Mouse (Mus musculus) kidney, embryonic 15.5 days (tissue): ENCODE data around the gene Rtn2. TPM values are rescaled to one million over a fixed set of nuclear protein-coding genes. Genes with fewer than 3 reads are reported as not detected.

Experiments used
- ATAC-seq: fragments of 200-750 bp; cut with Nextera tagmentation; replicated peaks from 2 replicates; pipeline ENCODE4 v1.8.0; 2017; ENCODE audit warnings: moderate TSS enrichment; ENCODE audit not compliant: low FRiP score
- H3K27ac ChIP-seq: fragments of 300-500 bp; sonication (generic); 2 replicates; pipeline ENCODE4 v1.5.1; 2015; ENCODE audit warnings: mild to moderate bottlenecking, inconsistent platforms
- H3K27me3 ChIP-seq: fragments of 300-500 bp; sonication (generic); 2 replicates; pipeline ENCODE4 v1.6.1; 2015; ENCODE audit warnings: inconsistent platforms
- H3K36me3 ChIP-seq: fragments of 300-500 bp; sonication (generic); 2 replicates; pipeline ENCODE4 v1.6.1; 2015; ENCODE audit warnings: inconsistent platforms
- H3K4me1 ChIP-seq: fragments of 300-500 bp; sonication (generic); 2 replicates; pipeline ENCODE4 v1.6.1; 2015; ENCODE audit warnings: inconsistent platforms
- H3K4me2 ChIP-seq: fragments of 300-500 bp; sonication (generic); 2 replicates; pipeline ENCODE4 v1.6.1; 2015; ENCODE audit warnings: moderate library complexity, mild to moderate bottlenecking, inconsistent platforms
- H3K4me3 ChIP-seq: fragments of 300-500 bp; sonication (generic); replicated peaks from 2 replicates; pipeline ENCODE4 v1.5.1; 2015; ENCODE audit warnings: mild to moderate bottlenecking, inconsistent platforms
- H3K9ac ChIP-seq: fragments of 300-500 bp; sonication (generic); 2 replicates; pipeline ENCODE4 v1.6.1; 2015; ENCODE audit warnings: mild to moderate bottlenecking, inconsistent platforms
- H3K9me3 ChIP-seq: fragments of 300-500 bp; sonication (generic); replicated peaks from 2 replicates; pipeline ENCODE4 v1.6.1; 2016; ENCODE audit warnings: inconsistent platforms
- WGBS: fragments of 180-500 bp; shearing (Covaris S2); methylation state at CpG from one replicate; pipeline ENCODE4 v1.1.7; 2015; ENCODE audit warnings: mixed read lengths; 5-methylcytosine and 5-hydroxymethylcytosine counted together
- polyA plus RNA-seq: library from polyadenylated mRNA; unstranded; fragments of >200 nt; fragmentation: Nextera tagmentation; extraction: Ambion mirVana; gene quantifications from 2 replicates; pipeline ENCODE4 v1.2.1, GENCODE M21; 2015

Rtn2 gene
- polyA plus RNA-seq, result 8.3 and 9.2 TPM in 2 replicates

DNA sequence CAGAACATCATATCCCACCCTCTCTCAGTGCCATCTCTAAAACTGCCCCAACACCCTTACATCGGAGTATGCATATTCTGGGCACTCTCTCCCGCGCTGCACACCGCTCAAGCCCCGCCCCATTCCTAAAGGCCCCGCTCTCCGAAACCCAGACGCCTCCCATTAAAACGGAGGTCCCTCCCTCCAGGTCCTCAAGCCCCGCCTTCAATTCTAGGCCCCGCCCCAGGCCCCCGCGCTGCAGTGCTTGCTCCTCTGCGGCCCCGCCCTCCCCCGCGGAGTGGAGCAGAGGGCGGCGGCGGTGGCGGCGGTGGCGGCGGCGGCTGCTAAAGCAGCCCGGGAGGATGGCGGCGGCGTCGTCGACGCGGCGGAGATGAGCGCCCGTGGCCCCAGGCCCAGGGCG, at the start of gene Rtn2:
TSS of gene Rtn2 (plus strand) at position 240 of the 400 bp plus-strand sequence.
- Histone ChIP-seq H3K36me3 (no peaks in the 10 kb centered on the region), H3K27ac (no peak within 1 kb of the TSS), H3K9me3 (no peaks in the 10 kb centered on the region), H3K4me1 (peaks cover 24% of the 10 kb centered on the region), H3K4me2 (peak within 1 kb of the TSS; percentile 98), H3K27me3 (peaks cover 62% of the 10 kb centered on the region), H3K4me3 (peak within 1 kb of the TSS; percentile 65), H3K9ac (peak within 1 kb of the TSS; percentile 37; the same call in 1 of the 2 replicates)
- WGBS, result under 1% methylated on average over 34 of the region's 37 CpGs
- ATAC-seq, result peak; percentile 79

DNA sequence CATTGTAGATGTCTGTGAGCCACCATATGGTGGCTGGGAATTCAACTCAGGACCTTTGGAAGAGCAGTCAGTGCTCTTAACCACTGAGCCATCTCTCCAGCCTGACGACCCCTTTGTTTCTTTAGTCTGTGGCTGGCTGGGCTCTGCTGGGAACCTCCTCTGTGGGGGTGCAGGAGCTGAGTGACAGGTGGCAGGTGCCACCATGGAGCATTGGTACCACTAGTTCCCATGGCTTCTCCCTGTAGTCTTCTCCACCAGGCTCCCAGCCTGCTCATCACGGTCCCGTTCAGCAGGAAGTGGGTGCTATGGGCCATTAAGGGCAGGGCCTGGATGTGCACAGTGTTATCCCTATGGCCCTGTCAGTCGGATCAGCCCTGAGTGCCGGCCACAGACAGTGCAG, 47.8 kb upstream of the Rtn2 start:
- H3K4me2 ChIP-seq, result no peak overlapping the region
- no peak overlapping the region for H3K27ac ChIP-seq
- H3K9ac ChIP-seq, result no peak overlapping the region
- no peak for ATAC-seq
- WGBS, result 75% methylated on average over 5 of the region's 5 CpGs
- H3K4me3 ChIP-seq, result no peak overlapping the region
- no peaks in the 10 kb centered on the region for H3K9me3 ChIP-seq
- peaks cover 13% of the 10 kb centered on the region; the same call in 1 of the 2 replicates for H3K36me3 ChIP-seq
- H3K27me3 ChIP-seq, result no peaks in the 10 kb centered on the region
- H3K4me1 ChIP-seq, result peaks cover 24% of the 10 kb centered on the region

DNA sequence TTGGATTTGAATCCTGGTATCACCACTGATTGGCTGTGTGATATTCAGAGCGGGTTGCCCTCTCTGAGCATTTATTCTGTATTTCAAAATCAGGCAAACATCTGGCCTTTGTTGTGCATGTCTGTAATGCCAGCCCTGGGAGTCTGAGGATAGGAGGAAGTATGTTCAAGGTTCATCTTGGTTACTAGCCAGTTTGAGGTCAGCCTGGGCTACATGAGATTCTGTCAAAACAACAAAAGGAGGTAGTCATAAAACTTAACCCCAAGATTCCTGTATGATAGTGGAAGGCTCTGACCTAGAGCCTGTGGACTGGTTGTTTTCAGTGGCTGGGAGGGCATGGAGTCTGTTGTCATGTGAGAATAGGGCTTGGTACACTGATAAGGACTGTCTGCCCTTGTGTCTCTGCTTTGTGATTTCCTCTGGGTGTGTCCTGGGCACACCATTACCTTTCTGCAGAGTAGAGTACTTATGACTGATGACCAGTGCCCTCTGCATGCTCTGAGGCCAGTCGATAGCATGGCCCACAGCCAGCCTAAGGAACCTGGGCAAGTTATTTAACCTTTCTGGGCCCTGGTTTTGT, 47.2 kb upstream of the Rtn2 start:
- 92% methylated on average over 2 of the region's 2 CpGs for WGBS
- Histone ChIP-seq H3K9me3 (no peaks in the 10 kb centered on the region), H3K27me3 (no peaks in the 10 kb centered on the region), H3K4me2 (no peak overlapping the region), H3K36me3 (peaks cover 13% of the 10 kb centered on the region; the same call in 1 of the 2 replicates), H3K4me1 (peaks cover 21% of the 10 kb centered on the region), H3K4me3 (no peak overlapping the region), H3K27ac (no peak overlapping the region), H3K9ac (no peak overlapping the region)
- ATAC-seq, result no peak

DNA sequence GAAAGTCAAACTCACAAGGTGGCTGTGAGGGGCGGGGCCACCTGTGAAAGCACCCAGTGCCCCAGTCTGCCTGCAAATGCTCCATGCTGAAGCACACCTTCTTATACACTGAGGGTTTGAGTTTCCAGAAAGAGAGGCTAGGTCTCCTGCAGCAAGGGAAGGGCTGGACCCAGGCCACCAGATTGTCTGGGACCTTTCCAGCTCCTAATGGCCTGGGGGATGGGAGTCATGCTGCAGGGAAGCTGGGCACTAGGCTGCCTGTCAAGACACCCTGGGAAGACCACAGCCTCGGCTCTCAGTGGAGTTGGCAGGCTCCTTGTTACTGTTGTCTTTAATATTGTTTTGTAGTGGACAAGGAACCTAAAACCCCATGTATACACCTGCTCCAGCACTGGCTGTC, 46.0 kb upstream of the Rtn2 start:
- H3K4me3 ChIP-seq, result no peak overlapping the region
- WGBS, result 80% methylated on average over 2 of the region's 2 CpGs
- peaks cover 10% of the 10 kb centered on the region for H3K4me1 ChIP-seq
- H3K27me3 ChIP-seq, result no peaks in the 10 kb centered on the region
- no peak overlapping the region for H3K4me2 ChIP-seq
- no peaks in the 10 kb centered on the region for H3K9me3 ChIP-seq
- H3K27ac ChIP-seq, result no peak overlapping the region
- no peak overlapping the region for H3K9ac ChIP-seq
- peaks cover 12% of the 10 kb centered on the region; the same call in 1 of the 2 replicates for H3K36me3 ChIP-seq
- ATAC-seq, result no peak

DNA sequence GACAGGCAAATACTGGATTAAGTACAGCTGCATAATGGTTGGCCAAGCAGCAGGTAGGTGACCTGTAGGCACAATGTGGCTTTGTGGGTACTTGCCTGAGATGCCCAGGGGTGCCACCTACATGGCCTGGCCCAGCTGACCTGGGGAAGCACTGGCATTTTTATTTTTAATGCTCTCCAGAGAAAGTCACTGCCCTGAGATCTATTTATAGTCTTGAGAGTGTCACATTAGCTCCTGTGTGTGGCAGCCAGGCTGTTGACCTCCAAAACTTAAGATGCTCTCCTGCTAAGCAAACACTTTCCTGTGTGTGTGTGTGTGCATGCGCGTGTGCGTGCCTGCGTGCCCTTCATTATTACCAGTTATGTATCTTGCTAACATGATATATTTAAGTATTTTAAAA, 44.1 kb upstream of the Rtn2 start:
- H3K4me3 ChIP-seq, result no peak overlapping the region
- H3K4me1 ChIP-seq, result peaks cover 8% of the 10 kb centered on the region
- H3K27ac ChIP-seq, result no peak overlapping the region
- H3K36me3 ChIP-seq, result peaks cover 8% of the 10 kb centered on the region; the same call in 1 of the 2 replicates
- no peak for ATAC-seq
- WGBS, result 93% methylated on average over 4 of the region's 4 CpGs
- H3K9ac ChIP-seq, result no peak overlapping the region
- no peaks in the 10 kb centered on the region for H3K9me3 ChIP-seq
- no peak overlapping the region for H3K4me2 ChIP-seq
- no peaks in the 10 kb centered on the region for H3K27me3 ChIP-seq

DNA sequence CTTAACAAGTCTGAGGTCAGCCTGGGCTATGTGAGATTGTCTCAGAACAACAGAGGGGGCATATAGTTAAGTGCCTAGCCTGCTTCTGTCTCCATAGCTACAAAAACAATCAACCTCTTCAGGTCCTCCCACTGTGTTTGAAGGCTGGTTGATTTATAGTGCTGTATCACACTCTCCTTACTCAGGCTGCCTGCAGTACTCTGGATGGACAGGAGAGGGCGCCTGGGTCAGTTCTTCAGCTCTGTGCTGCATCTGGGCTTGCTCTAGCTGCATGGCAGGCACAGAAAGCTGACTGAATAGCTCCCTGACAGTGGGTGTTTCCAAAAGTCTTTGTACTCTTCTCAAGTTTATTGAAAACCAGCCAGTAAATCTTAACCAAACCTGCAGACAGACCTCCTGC, 43.0 kb upstream of the Rtn2 start:
- Histone ChIP-seq H3K27ac (no peak overlapping the region), H3K27me3 (no peaks in the 10 kb centered on the region), H3K4me1 (peaks cover 8% of the 10 kb centered on the region), H3K9ac (no peak overlapping the region), H3K9me3 (no peaks in the 10 kb centered on the region), H3K4me2 (no peak overlapping the region), H3K36me3 (peaks cover 6% of the 10 kb centered on the region; the same call in 1 of the 2 replicates), H3K4me3 (no peak overlapping the region)
- ATAC-seq, result peak; percentile 91
- 0% methylated on average over 1 of the region's 1 CpGs for WGBS

DNA sequence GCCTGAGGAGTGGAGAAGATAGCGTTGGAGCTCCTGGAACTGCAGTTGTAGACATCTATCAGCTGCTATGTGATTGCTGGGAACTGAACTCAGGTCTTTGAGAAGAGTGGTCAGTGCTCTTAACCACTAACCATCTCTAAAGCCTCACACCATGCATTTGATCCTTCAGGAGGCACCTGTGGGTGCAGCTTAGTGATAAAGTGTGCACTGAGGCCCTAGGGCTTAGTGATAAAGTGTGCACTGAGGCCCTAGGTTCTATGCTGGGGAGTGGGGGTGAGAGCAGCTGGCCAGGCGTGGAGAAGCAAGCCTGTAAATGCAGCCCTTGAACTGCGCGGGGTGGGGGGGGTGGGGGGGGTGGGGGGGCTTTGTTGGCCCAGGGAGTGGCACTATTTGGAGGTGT, 42.4 kb upstream of the Rtn2 start:
- no peak overlapping the region for H3K4me3 ChIP-seq
- no peak for ATAC-seq
- H3K36me3 ChIP-seq, result peaks cover 10% of the 10 kb centered on the region; the same call in 1 of the 2 replicates
- WGBS, result 59% methylated on average over 3 of the region's 4 CpGs
- H3K4me1 ChIP-seq, result peaks cover 8% of the 10 kb centered on the region
- H3K27me3 ChIP-seq, result no peaks in the 10 kb centered on the region
- H3K4me2 ChIP-seq, result no peak overlapping the region
- H3K27ac ChIP-seq, result no peak overlapping the region
- H3K9ac ChIP-seq, result no peak overlapping the region
- no peaks in the 10 kb centered on the region for H3K9me3 ChIP-seq

DNA sequence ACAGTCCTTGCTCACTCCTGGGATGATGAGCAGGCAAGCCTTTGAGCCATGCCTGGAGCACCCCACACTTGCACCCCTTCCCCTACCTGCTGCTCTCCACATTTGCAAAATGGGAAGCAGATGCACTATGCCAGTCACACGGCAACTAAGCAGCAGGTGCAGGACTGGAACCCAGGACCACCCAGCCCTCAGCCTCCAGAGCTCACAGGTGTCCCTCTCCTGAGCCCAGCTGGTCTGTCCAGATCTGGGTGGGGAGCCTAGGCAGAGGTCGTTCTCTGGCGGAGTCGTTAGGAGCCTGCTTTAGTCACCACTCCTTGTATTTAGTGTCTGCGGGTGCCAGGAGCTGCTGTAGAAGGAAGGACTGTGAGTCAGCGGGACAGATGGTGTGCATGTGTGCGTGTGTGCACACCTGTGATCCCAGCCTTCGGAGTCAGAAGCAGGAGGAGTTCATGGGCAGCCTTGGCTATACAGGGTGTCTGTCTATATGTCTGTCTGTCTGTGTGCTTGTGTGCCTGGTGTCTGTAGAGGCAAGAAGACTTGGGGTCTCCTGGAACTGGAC, 41.4 kb upstream of the Rtn2 start:
- H3K27ac ChIP-seq, result no peak overlapping the region
- ATAC-seq, result no peak
- peaks cover 20% of the 10 kb centered on the region for H3K36me3 ChIP-seq
- 90% methylated on average over 8 of the region's 8 CpGs for WGBS
- H3K4me1 ChIP-seq, result peaks cover 8% of the 10 kb centered on the region
- H3K9ac ChIP-seq, result no peak overlapping the region
- H3K9me3 ChIP-seq, result no peaks in the 10 kb centered on the region
- no peak overlapping the region for H3K4me2 ChIP-seq
- H3K4me3 ChIP-seq, result no peak overlapping the region
- no peaks in the 10 kb centered on the region for H3K27me3 ChIP-seq

DNA sequence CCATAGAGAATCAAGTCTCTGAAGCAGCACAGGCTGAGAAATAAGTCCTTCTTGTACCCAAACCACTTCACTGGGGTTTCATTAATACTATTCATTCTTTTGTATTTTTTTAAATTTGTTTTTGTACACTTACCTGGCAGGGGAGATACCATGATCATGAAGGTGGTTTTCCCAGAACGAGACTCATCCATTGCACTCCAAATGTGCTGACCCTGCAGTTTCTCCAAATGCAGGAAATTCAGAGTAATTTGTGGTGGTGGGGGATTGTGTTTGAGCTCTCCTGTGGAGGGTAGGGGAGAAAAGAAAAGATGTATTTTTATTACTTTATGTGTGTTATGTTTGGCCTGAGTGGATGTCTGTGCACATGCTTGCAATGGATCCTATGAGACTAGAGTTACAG, 40.4 kb upstream of the Rtn2 start:
- ATAC-seq, result no peak
- 91% methylated on average over 1 of the region's 1 CpGs for WGBS
- H3K36me3 ChIP-seq, result peaks cover 29% of the 10 kb centered on the region

DNA sequence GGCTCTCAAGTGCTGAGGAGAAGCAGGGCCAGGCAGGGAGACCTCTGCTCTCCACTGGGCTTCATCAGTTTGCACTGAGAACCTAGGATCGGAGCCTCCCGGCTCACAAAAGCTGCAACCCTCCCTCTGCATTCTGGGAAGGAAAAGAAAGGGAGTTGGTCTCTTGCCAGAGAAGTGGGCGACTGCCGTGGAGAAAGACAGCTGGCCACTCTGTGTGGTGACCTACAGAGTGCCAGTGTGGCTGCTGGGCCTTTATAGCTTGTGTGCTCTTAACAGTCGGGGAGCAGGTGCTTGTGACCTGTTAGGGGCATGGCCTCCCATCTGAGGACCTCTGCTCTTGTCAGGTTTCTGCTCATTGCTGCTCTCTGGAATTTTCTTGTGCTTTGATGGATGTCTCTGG, 38.6 kb upstream of the Rtn2 start:
- Histone ChIP-seq H3K9ac (no peak overlapping the region), H3K4me1 (peaks cover 5% of the 10 kb centered on the region), H3K4me3 (no peak overlapping the region), H3K27me3 (no peaks in the 10 kb centered on the region), H3K27ac (no peak overlapping the region), H3K36me3 (peaks cover 38% of the 10 kb centered on the region), H3K4me2 (no peak overlapping the region), H3K9me3 (no peaks in the 10 kb centered on the region)
- no peak for ATAC-seq
- 74% methylated on average over 5 of the region's 5 CpGs for WGBS

More for the DNA sequence above, 40.4 kb upstream of the Rtn2 start:
- Histone ChIP-seq H3K4me2 (no peak overlapping the region), H3K9me3 (no peaks in the 10 kb centered on the region), H3K4me3 (no peak overlapping the region), H3K27ac (no peak overlapping the region), H3K4me1 (peaks cover 6% of the 10 kb centered on the region), H3K27me3 (no peaks in the 10 kb centered on the region), H3K9ac (no peak overlapping the region)

DNA sequence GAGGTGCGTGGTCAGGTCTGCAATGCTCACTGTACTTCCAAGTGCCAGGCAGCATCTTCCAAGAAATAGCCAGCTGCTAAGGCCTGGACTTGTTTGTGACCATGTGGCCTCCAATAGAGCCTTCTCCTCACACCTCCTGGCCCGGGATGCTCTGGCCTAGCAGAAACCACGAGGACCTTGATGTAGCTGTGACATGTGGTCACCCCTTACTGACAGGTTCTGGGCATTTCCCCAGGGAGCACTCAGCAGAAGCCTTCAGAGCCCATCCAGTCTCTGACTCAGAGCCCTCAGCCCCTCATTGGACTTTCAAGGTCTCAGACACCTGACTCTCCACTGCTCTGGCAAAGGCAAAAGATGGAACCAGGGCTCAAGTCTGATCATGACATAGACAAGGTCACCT, 37.3 kb upstream of the Rtn2 start:
- 82% methylated on average over 3 of the region's 3 CpGs for WGBS
- H3K27ac ChIP-seq, result no peak overlapping the region
- no peaks in the 10 kb centered on the region for H3K27me3 ChIP-seq
- H3K4me2 ChIP-seq, result no peak overlapping the region
- H3K4me1 ChIP-seq, result no peaks in the 10 kb centered on the region
- H3K9me3 ChIP-seq, result no peaks in the 10 kb centered on the region
- H3K9ac ChIP-seq, result no peak overlapping the region
- no peak overlapping the region for H3K4me3 ChIP-seq
- H3K36me3 ChIP-seq, result peaks cover 38% of the 10 kb centered on the region
- no peak for ATAC-seq

DNA sequence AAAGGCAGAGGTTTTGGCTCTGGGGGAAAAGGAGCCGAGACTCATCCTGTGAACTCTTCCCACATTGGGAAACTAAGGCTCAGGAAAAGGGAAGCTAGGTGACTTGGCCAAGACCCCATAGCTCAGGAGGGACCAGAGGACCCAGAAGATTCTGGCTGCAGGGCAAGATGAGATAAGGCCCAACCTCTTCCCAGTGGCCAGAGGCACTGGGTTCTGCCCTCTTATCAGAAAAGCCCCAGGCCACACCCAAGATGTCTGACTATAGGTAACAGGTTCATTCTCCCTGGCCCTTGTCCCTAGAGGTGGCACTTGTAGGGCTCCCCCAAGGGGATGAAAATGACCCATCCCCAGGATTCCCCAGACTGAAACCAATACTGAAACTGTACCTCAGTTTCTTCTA, 35.6 kb upstream of the Rtn2 start:
- no peak overlapping the region for H3K27ac ChIP-seq
- H3K36me3 ChIP-seq, result peaks cover 32% of the 10 kb centered on the region
- no peaks in the 10 kb centered on the region for H3K27me3 ChIP-seq
- H3K4me1 ChIP-seq, result no peaks in the 10 kb centered on the region
- no peak for ATAC-seq
- no peak overlapping the region for H3K4me2 ChIP-seq
- 97% methylated on average over 1 of the region's 1 CpGs for WGBS
- H3K9ac ChIP-seq, result no peak overlapping the region
- no peak overlapping the region for H3K4me3 ChIP-seq
- H3K9me3 ChIP-seq, result no peaks in the 10 kb centered on the region

DNA sequence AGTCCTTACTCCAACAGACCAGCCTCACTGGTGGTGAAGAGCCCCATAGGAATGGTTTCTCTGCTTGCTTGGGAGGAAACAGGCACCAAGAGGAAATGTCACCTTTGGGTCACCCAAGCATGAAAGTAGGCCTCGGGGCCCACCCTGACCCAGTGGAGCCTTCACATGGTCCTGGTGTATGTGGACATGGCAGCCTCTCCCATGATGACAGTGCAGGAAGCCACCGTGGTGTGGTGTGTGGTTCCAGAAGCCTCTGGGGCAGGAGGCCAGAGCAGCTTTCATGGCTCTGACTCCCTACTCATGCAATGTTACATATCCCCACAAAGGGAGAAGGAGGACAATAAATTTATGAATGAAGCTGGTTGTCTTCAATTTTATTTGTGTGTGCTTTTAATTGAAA, 34.9 kb upstream of the Rtn2 start:
- H3K4me1 ChIP-seq, result no peaks in the 10 kb centered on the region
- no peak overlapping the region for H3K27ac ChIP-seq
- WGBS, result 83% methylated on average over 2 of the region's 2 CpGs

More for the DNA sequence above, 34.9 kb upstream of the Rtn2 start:
- H3K9ac ChIP-seq, result no peak overlapping the region
- peaks cover 32% of the 10 kb centered on the region for H3K36me3 ChIP-seq
- H3K9me3 ChIP-seq, result no peaks in the 10 kb centered on the region
- no peaks in the 10 kb centered on the region for H3K27me3 ChIP-seq
- no peak overlapping the region for H3K4me3 ChIP-seq
- no peak for ATAC-seq
- no peak overlapping the region for H3K4me2 ChIP-seq
